Mouse (Mus musculus): ENCODE data around the gene Clasrp.

DNA sequence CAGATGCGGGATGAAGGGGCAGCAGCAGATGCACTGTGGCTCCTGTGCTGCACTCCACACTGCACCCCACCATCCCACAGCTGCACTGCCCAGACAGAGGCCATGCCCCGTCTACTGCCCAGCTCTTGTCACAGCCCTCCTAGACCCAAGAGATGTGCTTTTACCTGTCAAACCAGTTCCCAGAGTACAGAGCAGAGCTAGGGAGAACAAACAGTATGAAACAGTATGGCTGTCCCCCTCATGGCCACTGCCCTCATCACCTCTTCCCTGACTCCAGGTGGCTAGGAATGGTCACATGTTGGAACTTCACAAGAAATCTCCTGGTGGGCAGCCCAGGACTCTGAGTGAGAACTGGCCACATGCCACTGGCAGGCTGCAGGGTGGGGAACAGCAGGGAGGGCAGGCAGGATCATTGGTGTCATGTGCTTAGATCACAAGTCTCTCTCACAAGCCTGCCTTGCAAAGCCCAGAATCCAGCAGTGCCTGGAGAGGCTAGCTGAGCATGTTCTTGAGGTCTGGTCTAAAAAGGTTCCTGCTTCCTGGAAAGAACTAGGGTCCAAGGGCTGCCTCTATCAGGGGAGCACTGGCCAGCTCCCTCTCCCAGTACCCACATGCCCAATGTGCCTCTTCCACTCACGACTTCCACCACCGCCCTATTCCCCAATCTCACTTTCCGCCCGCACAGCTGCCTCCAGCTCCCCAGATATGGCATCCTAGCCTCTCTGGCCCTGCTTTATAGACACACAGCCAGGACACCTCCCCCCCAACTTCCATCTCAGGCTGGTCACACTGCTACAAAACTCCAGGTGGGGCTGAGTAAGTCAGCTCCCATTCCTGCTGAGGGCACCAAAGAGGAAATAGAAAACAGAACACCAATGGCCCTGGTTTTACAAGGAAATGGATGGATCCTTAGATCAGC lies 46.0 kb downstream of the Clasrp start:
- no peak for TF ChIP-seq ZNF384 (IDR thresholded peaks at IDR 0.05; ENCODE audit: low read depth, low read length)
- no peak for TF ChIP-seq MAFK (IDR thresholded peaks at IDR 0.05; ENCODE audit: insufficient read depth, low read depth, low read length)

Data from ES-E14 (cell line).